ENCODE assay signal across 8 mouse cellular contexts in genomic region chr10:69399814-69400385, GRCm38 (mm10). TPM values are rescaled to one million over a fixed set of nuclear protein-coding genes. Genes with fewer than 3 reads are reported as not detected.
DNase-seq lines count a peak whose midpoint lies in the region; ATAC-seq lines count a peak whose summit lies in the region.

No protein-coding gene starts in this region.

- H3K4me2 ChIP-seq in forebrain, embryonic 12.5 days = peak overlapping the region; percentile 100

- no peak for ATAC-seq in forebrain, embryonic 12.5 days (ENCODE audit: low FRiP score)

- intact Hi-C loops in heart, postnatal 25 days (cut with DNase I) = no loop called here

- H3K36me3 ChIP-seq in heart, embryonic 10.5 days = no peaks in the 10 kb centered on the region
- H3K36me3 ChIP-seq in forebrain, embryonic 12.5 days (replicated peaks) = no peaks in the 10 kb centered on the region

- H3K9me3 ChIP-seq in heart, embryonic 10.5 days = no peaks in the 10 kb centered on the region
- no peaks in the 10 kb centered on the region for H3K9me3 ChIP-seq in forebrain, embryonic 12.5 days

- peak overlapping the region; percentile 82 for H3K4me3 ChIP-seq in heart, embryonic 10.5 days
- H3K4me3 ChIP-seq in forebrain, embryonic 12.5 days (replicated peaks) = peak overlapping the region; percentile 68

- no peak for DNase-seq in heart, embryonic 10.5 days (ENCODE audit: low spot score)
- no peak for DNase-seq in heart, postnatal 25 days (ENCODE audit: low spot score)
- peak; percentile 23 for DNase-seq in kidney, postnatal 14 days
- DNase-seq in neural tube, embryonic 10.5 days (ENCODE audit: extremely low spot score, low spot score) = peak; percentile 43
- DNase-seq in spleen, adult 18-20 months = no peak
- no peak for DNase-seq in right cerebral cortex, postnatal 10 days (ENCODE audit: low spot score in 2 of 2)
- no peak for DNase-seq in frontal cortex, postnatal 36 days (ENCODE audit: low spot score in 2 of 2)

- H3K27ac ChIP-seq in heart, embryonic 10.5 days = no peak overlapping the region
- no peak overlapping the region for H3K27ac ChIP-seq in forebrain, embryonic 12.5 days

- H3K4me1 ChIP-seq in heart, embryonic 10.5 days = peaks cover 22% of the 10 kb centered on the region
- peaks cover 25% of the 10 kb centered on the region for H3K4me1 ChIP-seq in forebrain, embryonic 12.5 days

- 3% methylated on average over 17 of the region's 17 CpGs for WGBS in heart, embryonic 10.5 days
- WGBS in forebrain, embryonic 12.5 days = 3% methylated on average over 17 of the region's 17 CpGs

- 0 out of 2 replicates have a peak overlapping the region, but pooled peaks have one; percentile 55 for H3K9ac ChIP-seq in forebrain, embryonic 12.5 days

- peaks cover 69% of the 10 kb centered on the region for H3K27me3 ChIP-seq in heart, embryonic 10.5 days (ENCODE audit: insufficient read depth, poor library complexity, severe bottlenecking)
- peaks cover 66% of the 10 kb centered on the region for H3K27me3 ChIP-seq in forebrain, embryonic 12.5 days

RNA-seq across cellular contexts. Expression of gene Ank3, which starts 1.3 kb away (rescaled TPM):
- polyA plus RNA-seq in heart, embryonic 10.5 days (2016; fragmentation: Nextera tagmentation; extraction: Ambion mirVana) = 54.8 and 74.8 TPM in 2 replicates
- 10 to 100 TPM; 77.8 to 89.0 TPM for total RNA-seq in heart, postnatal 25 days (2021)
- polyA plus RNA-seq in forebrain, embryonic 12.5 days (2016; fragmentation: Nextera tagmentation; extraction: Ambion mirVana) = 64.6 and 68.1 TPM in 2 replicates

RNA-seq across cellular contexts. Expression of gene Cdk1, which starts 47.2 kb away (rescaled TPM):
- 411 and 465 TPM in 2 replicates for polyA plus RNA-seq in heart, embryonic 10.5 days (2016; fragmentation: Nextera tagmentation; extraction: Ambion mirVana)
- total RNA-seq in heart, postnatal 25 days (2021) = 1 to 10 TPM; 2.2 to 2.8 TPM
- polyA plus RNA-seq in forebrain, embryonic 12.5 days (2016; fragmentation: Nextera tagmentation; extraction: Ambion mirVana) = 380 and 382 TPM in 2 replicates

Comparison
In these comparisons a context has a peak if more than half of its experiments do, and no peak if none do; other contexts are left out.
1. DNase-seq: peak in kidney, postnatal 14 days (single experiment) and neural tube, embryonic 10.5 days (single experiment); none in heart, embryonic 10.5 days (single experiment), heart, postnatal 25 days (single experiment), spleen, adult 18-20 months (0 of 2), right cerebral cortex, postnatal 10 days (0 of 2) and frontal cortex, postnatal 36 days (0 of 2).